Mouse (Mus musculus): ENCODE data around the gene Lamc3.

GRCm38 (mm10) chr2:31962501-31963224 lies 75.6 kb downstream of the Lamc3 start:
- peak; percentile 42 for TF ChIP-seq CTCF (IDR thresholded peaks at IDR 0.05; ENCODE audit: low read depth)
- no peak for TF ChIP-seq EP300 (IDR thresholded peaks at IDR 0.05; ENCODE audit: low read depth)
